Mouse (Mus musculus): ENCODE measurements around the gene Tubb3. TPM values are rescaled to one million over a fixed set of nuclear protein-coding genes. Genes with fewer than 3 reads are reported as not detected.
A peak's percentile ranks its signal among the peaks of the same experiment; 100 is the strongest.
"Not testable (repeated sequence)": the region's sequence is repeated elsewhere in the genome, so short reads cannot be mapped to it uniquely, and the experiment has no call there.

Gene Tubb3
- polyA plus RNA-seq, 1 experiment from 2014 or later = 556 TPM

GRCm38 (mm10) chr8:123408586-123409544 is 2.4 kb upstream of the Tubb3 start:
- Histone ChIP-seq H3K27ac (ENCODE audit: low read depth, low read length) (no peak overlapping the region), H3K4me3 (ENCODE audit: low read depth, low read length) (no peak overlapping the region), H3K36me3 (ENCODE audit: control insufficient read depth, insufficient read depth, low read length) (no peaks in the 10 kb centered on the region), H3K4me1 (replicated peaks; ENCODE audit: control insufficient read depth, insufficient read depth, low read length) (peaks cover 15% of the 10 kb centered on the region; the same call in 1 of the 2 replicates), H3K9ac (ENCODE audit: low read length) (no peak overlapping the region), H3K4me2 (ENCODE audit: low read depth, low read length, severe bottlenecking) (no peak overlapping the region), H3K27me3 (ENCODE audit: control insufficient read depth, insufficient read depth, low read length) (no peaks in the 10 kb centered on the region), H3K9me3 (ENCODE audit: control insufficient read depth, low read length) (no peaks in the 10 kb centered on the region)
- DNase-seq (ENCODE audit: low spot score) (peak; percentile 52), ATAC-seq (replicated peaks; ENCODE audit: low FRiP score) (no peak)
- WGBS = 80% methylated on average over 9 of the region's 9 CpGs

- 48% methylated on average over 8 of the region's 8 CpGs for WGBS
- Histone ChIP-seq H3K36me3 (ENCODE audit: control insufficient read depth, insufficient read depth, low read length) (no peaks in the 10 kb centered on the region), H3K9ac (ENCODE audit: low read length) (peak overlapping the region; percentile 65), H3K9me3 (ENCODE audit: control insufficient read depth, low read length) (no peaks in the 10 kb centered on the region), H3K4me3 (ENCODE audit: low read depth, low read length) (peak overlapping the region; percentile 68), H3K4me2 (ENCODE audit: low read depth, low read length, severe bottlenecking) (peak overlapping the region; percentile 53), H3K27ac (ENCODE audit: low read depth, low read length) (peak overlapping the region; percentile 84), H3K4me1 (replicated peaks; ENCODE audit: control insufficient read depth, insufficient read depth, low read length) (peaks cover 17% of the 10 kb centered on the region), H3K27me3 (ENCODE audit: control insufficient read depth, insufficient read depth, low read length) (no peaks in the 10 kb centered on the region)
- DNase-seq (ENCODE audit: low spot score) (peak; percentile 64), ATAC-seq (replicated peaks; ENCODE audit: low FRiP score) (no peak)
Observed at GRCm38 (mm10) chr8:123410049-123410587, 1.1 kb upstream of the Tubb3 start.

GRCm38 (mm10) chr8:123410788-123411187 is 436 bp upstream of the Tubb3 start:
- DNase-seq (ENCODE audit: low spot score) (no peak), ATAC-seq (replicated peaks; ENCODE audit: low FRiP score) (peak; percentile 13)
- Histone ChIP-seq H3K4me1 (replicated peaks; ENCODE audit: control insufficient read depth, insufficient read depth, low read length) (peaks cover 17% of the 10 kb centered on the region), H3K9me3 (ENCODE audit: control insufficient read depth, low read length) (no peaks in the 10 kb centered on the region), H3K27ac (ENCODE audit: low read depth, low read length) (peak overlapping the region; percentile 84), H3K36me3 (ENCODE audit: control insufficient read depth, insufficient read depth, low read length) (no peaks in the 10 kb centered on the region), H3K4me3 (ENCODE audit: low read depth, low read length) (peak overlapping the region; percentile 68), H3K27me3 (ENCODE audit: control insufficient read depth, insufficient read depth, low read length) (no peaks in the 10 kb centered on the region), H3K4me2 (ENCODE audit: low read depth, low read length, severe bottlenecking) (peak overlapping the region; percentile 53), H3K9ac (ENCODE audit: low read length) (peak overlapping the region; percentile 65)
- whole genome bisulfite sequencing = 3% methylated on average over 11 of the region's 11 CpGs

GRCm38 (mm10) chr8:123411781-123412327 is 630 bp downstream of the Tubb3 start:
- DNase-seq (ENCODE audit: low spot score) (no peak), ATAC-seq (replicated peaks; ENCODE audit: low FRiP score) (peak; percentile 12)
- Histone ChIP-seq H3K9me3 (ENCODE audit: control insufficient read depth, low read length) (no peaks in the 10 kb centered on the region), H3K36me3 (ENCODE audit: control insufficient read depth, insufficient read depth, low read length) (no peaks in the 10 kb centered on the region), H3K27ac (ENCODE audit: low read depth, low read length) (peak overlapping the region; percentile 81), H3K4me2 (ENCODE audit: low read depth, low read length, severe bottlenecking) (peak overlapping the region; percentile 53), H3K4me1 (replicated peaks; ENCODE audit: control insufficient read depth, insufficient read depth, low read length) (peaks cover 15% of the 10 kb centered on the region), H3K27me3 (ENCODE audit: control insufficient read depth, insufficient read depth, low read length) (no peaks in the 10 kb centered on the region), H3K9ac (ENCODE audit: low read length) (peak overlapping the region; percentile 65), H3K4me3 (ENCODE audit: low read depth, low read length) (peak overlapping the region; percentile 68)
- 2% methylated on average over 16 of the region's 16 CpGs for WGBS

GRCm38 (mm10) chr8:123412560-123413170 is 1.4 kb downstream of the Tubb3 start:
- Histone ChIP-seq H3K4me1 (replicated peaks; ENCODE audit: control insufficient read depth, insufficient read depth, low read length) (peaks cover 15% of the 10 kb centered on the region), H3K4me2 (ENCODE audit: low read depth, low read length, severe bottlenecking) (peak overlapping the region; percentile 53), H3K36me3 (ENCODE audit: control insufficient read depth, insufficient read depth, low read length) (no peaks in the 10 kb centered on the region), H3K27ac (ENCODE audit: low read depth, low read length) (peak overlapping the region; percentile 81), H3K27me3 (ENCODE audit: control insufficient read depth, insufficient read depth, low read length) (no peaks in the 10 kb centered on the region), H3K9me3 (ENCODE audit: control insufficient read depth, low read length) (no peaks in the 10 kb centered on the region), H3K9ac (ENCODE audit: low read length) (peak overlapping the region; percentile 65), H3K4me3 (ENCODE audit: low read depth, low read length) (peak overlapping the region; percentile 68)
- DNase-seq (ENCODE audit: low spot score) = peak; percentile 87
- peak; percentile 52 for ATAC-seq (replicated peaks; ENCODE audit: low FRiP score)
- WGBS = under 1% methylated on average over 11 of the region's 12 CpGs

GRCm38 (mm10) chr8:123414255-123414654 is 3.0 kb downstream of the Tubb3 start:
- DNase-seq (ENCODE audit: low spot score) (peak; percentile 78), ATAC-seq (replicated peaks; ENCODE audit: low FRiP score) (no peak)
- peak overlapping the region; percentile 44; the same call in 1 of the 2 replicates for H3K27ac ChIP-seq (ENCODE audit: low read depth, low read length)
- H3K4me2 ChIP-seq (ENCODE audit: low read depth, low read length, severe bottlenecking) = peak overlapping the region; percentile 53
- H3K27me3 ChIP-seq (ENCODE audit: control insufficient read depth, insufficient read depth, low read length) = no peaks in the 10 kb centered on the region
- H3K9me3 ChIP-seq (ENCODE audit: control insufficient read depth, low read length) = no peaks in the 10 kb centered on the region
- peaks cover 3% of the 10 kb centered on the region; the same call in 1 of the 2 replicates for H3K36me3 ChIP-seq (ENCODE audit: control insufficient read depth, insufficient read depth, low read length)
- peak overlapping the region; percentile 50; the same call in 1 of the 2 replicates for H3K9ac ChIP-seq (ENCODE audit: low read length)
- peak overlapping the region; percentile 68 for H3K4me3 ChIP-seq (ENCODE audit: low read depth, low read length)
- peaks cover 15% of the 10 kb centered on the region for H3K4me1 ChIP-seq (replicated peaks; ENCODE audit: control insufficient read depth, insufficient read depth, low read length)
- WGBS = 15% methylated on average over 9 of the region's 9 CpGs

GRCm38 (mm10) chr8:123414997-123415696 is 3.9 kb downstream of the Tubb3 start:
- not testable (repeated sequence) for H3K27ac ChIP-seq (ENCODE audit: low read depth, low read length); H3K9me3 ChIP-seq (ENCODE audit: control insufficient read depth, low read length); H3K27me3 ChIP-seq (ENCODE audit: control insufficient read depth, insufficient read depth, low read length); H3K9ac ChIP-seq (ENCODE audit: low read length); H3K36me3 ChIP-seq (ENCODE audit: control insufficient read depth, insufficient read depth, low read length); H3K4me1 ChIP-seq (replicated peaks; ENCODE audit: control insufficient read depth, insufficient read depth, low read length); ATAC-seq (replicated peaks; ENCODE audit: low FRiP score); DNase-seq (ENCODE audit: low spot score)
- Histone ChIP-seq H3K4me3 (ENCODE audit: low read depth, low read length) (peak overlapping the region; percentile 68; the same call in 1 of the 2 replicates), H3K4me2 (ENCODE audit: low read depth, low read length, severe bottlenecking) (peak overlapping the region; percentile 53; the same call in 1 of the 2 replicates)
- 89% methylated on average over 5 of the region's 5 CpGs for WGBS
